ENCODE assay signal across 11 mouse cellular contexts in the genomic region with DNA sequence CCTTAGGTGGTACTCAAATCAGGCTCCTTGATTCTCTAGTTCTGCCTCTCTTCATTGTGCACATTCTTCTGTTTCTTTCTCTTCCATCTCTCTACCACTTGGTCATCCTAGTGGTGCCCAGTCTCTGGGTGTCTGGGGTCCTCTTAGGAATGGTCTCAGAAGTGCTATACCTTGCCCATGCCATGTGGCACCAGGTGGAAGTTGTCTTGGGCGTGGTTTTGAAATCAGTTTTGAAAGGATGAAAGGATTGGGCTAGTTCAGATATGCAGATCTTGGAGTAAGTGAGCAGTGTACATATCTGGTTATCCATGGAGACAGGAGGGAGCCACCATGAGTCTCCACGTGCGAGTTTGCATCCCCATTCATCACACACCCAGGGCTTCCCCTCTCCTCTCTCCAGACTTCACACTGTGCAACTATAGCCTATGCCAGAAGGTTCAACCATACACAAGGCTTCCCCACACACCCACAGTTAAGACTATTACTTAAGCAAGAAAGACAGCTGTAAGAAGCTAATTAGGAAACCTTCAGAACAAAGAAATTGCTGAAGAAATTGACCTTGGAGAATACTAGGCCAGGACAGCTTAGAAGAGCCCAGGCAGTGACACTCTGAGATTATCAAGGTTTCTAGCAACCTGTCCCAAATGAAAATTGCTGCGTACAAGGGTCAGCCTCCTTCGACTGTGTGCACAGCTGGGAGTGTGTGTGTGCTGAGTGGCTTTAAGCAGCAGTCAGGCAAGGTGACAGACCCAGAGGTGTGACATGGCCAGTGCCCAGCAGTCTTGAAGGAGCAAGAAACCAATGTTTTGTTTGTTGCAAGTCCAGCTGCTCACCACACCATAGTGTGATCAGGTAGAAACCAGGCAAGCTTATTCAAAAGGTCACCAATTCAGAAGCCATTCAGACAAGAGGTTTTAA. TPM values are rescaled to one million over a fixed set of nuclear protein-coding genes. Genes with fewer than 3 reads are reported as not detected.
DNase-seq lines count a peak whose midpoint lies in the region; ATAC-seq lines count a peak whose summit lies in the region.
"Had no signal": no experiment of that assay in that cellular context is flagged by ENCODE, and none has a peak within 500 bp of the region (broad histone marks: within the 10 kb centered on the region; RNA-seq: fewer than 3 reads in every experiment).

No protein-coding gene starts in this region.

- WGBS in forebrain, embryonic 11.5 days, result 42% methylated on average over 5 of the region's 5 CpGs
- 51% methylated on average over 5 of the region's 5 CpGs for WGBS in forebrain, embryonic 10.5 days
- WGBS in neural tube, embryonic 15.5 days, result 42% methylated on average over 5 of the region's 5 CpGs
- 37% methylated on average over 5 of the region's 5 CpGs for WGBS in liver, embryonic 13.5 days (ENCODE audit: insufficient replicate concordance)

- H3K4me1 ChIP-seq in forebrain, embryonic 11.5 days (replicated peaks; ENCODE audit: control insufficient read depth, insufficient read depth, low read length), result no peaks in the 10 kb centered on the region
- H3K4me1 ChIP-seq in forebrain, embryonic 10.5 days, result peaks cover 13% of the 10 kb centered on the region; the same call in 1 of the 2 replicates
- H3K4me1 ChIP-seq in neural tube, embryonic 15.5 days, result 0 out of 2 replicates have a peak, but pooled peaks cover 3% of the 10 kb centered on the region
- peaks cover 64% of the 10 kb centered on the region for H3K4me1 ChIP-seq in liver, embryonic 13.5 days (replicated peaks)

- peak; percentile 35 for ATAC-seq in forebrain, embryonic 11.5 days (replicated peaks; ENCODE audit: low FRiP score)
- ATAC-seq in neural tube, embryonic 15.5 days (ENCODE audit: low FRiP score), result no peak
- peak; percentile 32 for ATAC-seq in liver, embryonic 13.5 days (ENCODE audit: low read depth)

- peak; percentile 52 for DNase-seq in forebrain, embryonic 11.5 days (ENCODE audit: low spot score)
- no peak for DNase-seq in forebrain, embryonic 10.5 days (ENCODE audit: extremely low spot score, low spot score)
- peak; percentile 32 for DNase-seq in neural tube, embryonic 10.5 days (ENCODE audit: extremely low spot score, low spot score)
- no peak for DNase-seq in liver, embryonic 13.5 days
- no peak for DNase-seq in MN1 (ENCODE audit: low spot score)
- DNase-seq in thymus, postnatal 10 days (ENCODE audit: low spot score in 2 of 2), result no peak
- DNase-seq in cerebellum, postnatal 4 days (ENCODE audit: low spot score in 2 of 2), result no peak
- DNase-seq: cerebellum, postnatal 36 days; heart, adult 18-20 months; spleen, adult 18-20 months had no signal

- H3K27me3 ChIP-seq in forebrain, embryonic 11.5 days (ENCODE audit: control insufficient read depth, insufficient read depth, low read length), result no peaks in the 10 kb centered on the region
- no peaks in the 10 kb centered on the region for H3K27me3 ChIP-seq in forebrain, embryonic 10.5 days (ENCODE audit: poor library complexity, severe bottlenecking)
- no peaks in the 10 kb centered on the region for H3K27me3 ChIP-seq in neural tube, embryonic 15.5 days (replicated peaks)
- H3K27me3 ChIP-seq in liver, embryonic 13.5 days, result no peaks in the 10 kb centered on the region

- H3K9ac ChIP-seq in forebrain, embryonic 11.5 days (ENCODE audit: low read length), result no peak overlapping the region
- H3K9ac ChIP-seq in neural tube, embryonic 15.5 days (replicated peaks), result no peak overlapping the region
- H3K9ac ChIP-seq in liver, embryonic 13.5 days, result no peak overlapping the region

- peaks cover 8% of the 10 kb centered on the region; the same call in 1 of the 2 replicates for H3K36me3 ChIP-seq in forebrain, embryonic 11.5 days (ENCODE audit: control insufficient read depth, insufficient read depth, low read length)
- H3K36me3 ChIP-seq in forebrain, embryonic 10.5 days (replicated peaks), result peaks cover 49% of the 10 kb centered on the region
- peaks cover 42% of the 10 kb centered on the region for H3K36me3 ChIP-seq in neural tube, embryonic 15.5 days
- H3K36me3 ChIP-seq in liver, embryonic 13.5 days, result peaks cover 49% of the 10 kb centered on the region

- H3K4me2 ChIP-seq in forebrain, embryonic 11.5 days (ENCODE audit: low read depth, low read length, severe bottlenecking), result no peak overlapping the region
- H3K4me2 ChIP-seq in neural tube, embryonic 15.5 days, result no peak overlapping the region
- H3K4me2 ChIP-seq in liver, embryonic 13.5 days, result no peak overlapping the region

- H3K9me3 ChIP-seq in forebrain, embryonic 11.5 days (ENCODE audit: control insufficient read depth, low read length), result no peaks in the 10 kb centered on the region
- H3K9me3 ChIP-seq in forebrain, embryonic 10.5 days, result no peaks in the 10 kb centered on the region
- H3K9me3 ChIP-seq in neural tube, embryonic 15.5 days (replicated peaks), result no peaks in the 10 kb centered on the region
- no peaks in the 10 kb centered on the region for H3K9me3 ChIP-seq in liver, embryonic 13.5 days (replicated peaks)

- H3K27ac ChIP-seq in forebrain, embryonic 11.5 days (ENCODE audit: low read depth, low read length), result peak overlapping the region; percentile 31; the same call in 1 of the 2 replicates
- no peak overlapping the region for H3K27ac ChIP-seq in forebrain, embryonic 10.5 days
- no peak overlapping the region for H3K27ac ChIP-seq in neural tube, embryonic 15.5 days (replicated peaks)
- H3K27ac ChIP-seq in liver, embryonic 13.5 days, result peak overlapping the region; percentile 88

- H3K4me3 ChIP-seq in forebrain, embryonic 11.5 days (ENCODE audit: low read depth, low read length), result no peak overlapping the region
- H3K4me3 ChIP-seq in forebrain, embryonic 10.5 days, result no peak overlapping the region
- H3K4me3 ChIP-seq in neural tube, embryonic 15.5 days (replicated peaks), result no peak overlapping the region
- H3K4me3 ChIP-seq in liver, embryonic 13.5 days (replicated peaks), result no peak overlapping the region

RNA-seq across cellular contexts. Expression of gene Rps15a, which starts 12.3 kb away (rescaled TPM):
- polyA plus RNA-seq in forebrain, embryonic 11.5 days (2014; fragmentation: Nextera tagmentation; extraction: Ambion mirVana), result 574 and 627 TPM in 2 replicates
- 655 and 667 TPM in 2 replicates for polyA plus RNA-seq in forebrain, embryonic 10.5 days (2016; fragmentation: Nextera tagmentation; extraction: Ambion mirVana)
- 410 and 450 TPM in 2 replicates for polyA plus RNA-seq in neural tube, embryonic 15.5 days (2015; fragmentation: Nextera tagmentation; extraction: Ambion mirVana)
- 574 and 594 TPM in 2 replicates for polyA plus RNA-seq in liver, embryonic 13.5 days (2015; fragmentation: Nextera tagmentation; extraction: Ambion mirVana)

RNA-seq across cellular contexts. Expression of gene Arl6ip1, which starts 25.7 kb away (rescaled TPM):
- polyA plus RNA-seq in forebrain, embryonic 11.5 days (2014; fragmentation: Nextera tagmentation; extraction: Ambion mirVana), result 463 and 475 TPM in 2 replicates
- 495 and 509 TPM in 2 replicates for polyA plus RNA-seq in forebrain, embryonic 10.5 days (2016; fragmentation: Nextera tagmentation; extraction: Ambion mirVana)
- polyA plus RNA-seq in neural tube, embryonic 15.5 days (2015; fragmentation: Nextera tagmentation; extraction: Ambion mirVana), result 500 and 542 TPM in 2 replicates
- polyA plus RNA-seq in liver, embryonic 13.5 days (2015; fragmentation: Nextera tagmentation; extraction: Ambion mirVana), result 390 and 411 TPM in 2 replicates

Comparison
In these comparisons a context has a peak if more than half of its experiments do, and no peak if none do; other contexts are left out.
1. DNase-seq: peak in forebrain, embryonic 11.5 days (single experiment) and neural tube, embryonic 10.5 days (single experiment); none in forebrain, embryonic 10.5 days (single experiment), liver, embryonic 13.5 days (single experiment), MN1 (single experiment), thymus, postnatal 10 days (0 of 2) and cerebellum, postnatal 4 days (0 of 2).
2. H3K27ac ChIP-seq: peak in forebrain, embryonic 11.5 days (single experiment) and liver, embryonic 13.5 days (single experiment); none in forebrain, embryonic 10.5 days (single experiment) and neural tube, embryonic 15.5 days (single experiment).